Mouse (Mus musculus) olfactory bulb, adult 2 months (tissue): ENCODE measurements at regions not wholly inside any gene's neighbourhood (a gene's known extent, or its start where the extent isn't known, plus 50 kb on each side); places are given as distances from the start of the nearest gene placed in this dataset.

Experiments used
- CTCF ChIP-seq: fragments of 200-500 bp; IDR thresholded peaks from 2 replicates; pipeline ENCODE4 v1.5.1; 2012; ENCODE audit warnings: low read depth, mild to moderate bottlenecking, low read length, moderate library complexity; ENCODE audit not compliant: insufficient read depth
- POLR2A ChIP-seq: fragments of 200-500 bp; IDR thresholded peaks from 2 replicates; pipeline ENCODE4 v1.6.1; 2012; ENCODE audit warnings: mild to moderate bottlenecking, low read depth, low read length, moderate library complexity; ENCODE audit not compliant: insufficient read depth

GRCm38 (mm10) chr3:29834884-29835283 is 712.9 kb downstream of the Mecom start:
- TF ChIP-seq CTCF: no peak
- TF ChIP-seq POLR2A: no peak
